Mouse (Mus musculus) v-Abl transformed pro-B cells (cell line): ENCODE measurements around the gene Atmin.

Experiments
- in situ Hi-C, 2 experiments: fragments of 400-800 bp; cut with MboI; formaldehyde crosslinking; loops; one replicate each; pipeline ENCODE4 v1.15.1; 2025; ENCODE audit not compliant: unreplicated experiment in 2 of 2

The Atmin gene

GRCm38 (mm10) chr8:116946268-116946838 lies 3.2 kb downstream of the Atmin start:
- in situ Hi-C loops: no loop called here

DNA sequence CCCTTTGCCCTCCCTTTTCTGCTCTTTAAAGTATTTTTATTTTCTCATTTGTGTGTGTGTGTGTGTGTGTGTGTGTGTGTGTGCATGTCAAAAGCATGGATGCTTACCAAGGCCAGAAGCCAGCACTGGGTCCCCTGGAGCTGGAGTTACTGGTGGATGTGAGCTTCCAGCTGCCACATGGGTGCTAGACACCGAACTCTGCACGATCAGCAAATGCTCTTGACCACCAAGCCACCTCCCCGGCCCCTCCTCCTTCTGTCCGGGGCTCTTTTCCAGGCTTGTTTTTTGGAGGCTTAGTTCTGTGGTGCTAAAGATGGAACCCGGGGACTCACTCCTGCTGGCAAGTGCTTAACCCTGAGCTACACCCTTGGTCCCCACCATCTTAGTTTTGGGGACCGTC lies 3.7 kb downstream of the Atmin start:
- in situ Hi-C loops: no loop called here

DNA sequence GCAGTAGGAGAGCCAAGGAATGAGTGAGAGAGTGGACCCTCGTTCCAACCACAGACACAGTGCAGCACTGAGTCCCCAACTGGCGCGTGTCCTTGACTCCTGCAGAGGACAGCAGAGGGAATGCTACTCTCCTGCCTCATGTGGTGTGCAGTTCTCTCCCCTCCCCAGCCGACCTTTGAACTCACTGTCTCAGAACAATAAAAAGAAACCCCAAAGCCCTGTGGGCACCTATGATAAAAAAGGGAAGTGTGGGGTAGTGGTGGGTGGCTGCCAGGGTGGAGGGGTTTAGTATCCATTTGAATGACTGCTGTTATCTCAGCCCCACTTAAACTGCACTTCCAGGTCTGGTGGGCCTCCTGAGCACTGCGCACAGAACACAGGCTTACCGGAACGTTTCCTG lies 4.4 kb downstream of the Atmin start:
- in situ Hi-C loops: no loop called here

DNA sequence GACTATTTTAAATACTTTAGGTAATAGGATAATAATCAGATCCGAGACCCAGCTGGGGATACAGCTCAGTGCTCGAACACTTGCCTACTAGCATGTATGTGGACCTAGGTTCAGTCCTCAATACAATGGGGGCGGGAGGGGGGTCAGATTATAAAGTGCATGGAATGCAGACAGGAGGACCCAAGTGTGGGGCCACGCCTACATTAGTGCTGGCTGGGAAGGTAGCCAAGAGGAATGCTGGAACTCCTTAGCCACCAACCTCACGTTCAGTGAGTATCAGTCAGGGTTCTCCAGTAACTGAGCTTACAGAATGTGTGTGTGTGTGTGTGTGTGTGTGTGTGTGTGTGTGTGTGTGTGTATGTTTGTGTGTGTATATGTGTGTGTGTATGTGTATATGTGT lies 8.2 kb downstream of the Atmin start:
- in situ Hi-C loops: no loop called here

DNA sequence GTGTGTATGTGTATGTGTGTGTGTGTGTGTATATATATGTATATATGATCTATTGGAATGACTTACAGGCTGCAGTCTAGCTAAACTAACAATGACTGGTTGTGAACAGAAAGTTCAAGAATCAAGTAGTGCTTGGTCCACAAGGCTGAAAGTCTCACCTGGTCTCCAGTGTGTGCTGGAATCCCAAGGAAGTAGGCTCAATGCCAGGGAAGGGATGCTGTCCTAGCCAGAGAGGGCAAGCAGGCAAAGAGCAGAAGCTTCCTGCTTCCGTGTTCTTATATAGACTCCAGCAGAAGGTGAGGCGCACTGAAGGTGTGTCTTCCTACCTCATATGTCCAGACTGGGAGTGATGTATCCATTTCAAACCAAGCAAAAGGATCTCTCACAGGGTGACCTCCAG lies 8.6 kb downstream of the Atmin start:
- in situ Hi-C loops: no loop called here

GRCm38 (mm10) chr8:116952428-116952827 lies 9.2 kb downstream of the Atmin start:
- in situ Hi-C loops: no loop called here

GRCm38 (mm10) chr8:116954415-116954814 lies 11.2 kb downstream of the Atmin start:
- in situ Hi-C loops: no loop called here

- in situ Hi-C loops: no loop called here
Measured at GRCm38 (mm10) chr8:116969531-116969930, 26.3 kb downstream of the Atmin start.

DNA sequence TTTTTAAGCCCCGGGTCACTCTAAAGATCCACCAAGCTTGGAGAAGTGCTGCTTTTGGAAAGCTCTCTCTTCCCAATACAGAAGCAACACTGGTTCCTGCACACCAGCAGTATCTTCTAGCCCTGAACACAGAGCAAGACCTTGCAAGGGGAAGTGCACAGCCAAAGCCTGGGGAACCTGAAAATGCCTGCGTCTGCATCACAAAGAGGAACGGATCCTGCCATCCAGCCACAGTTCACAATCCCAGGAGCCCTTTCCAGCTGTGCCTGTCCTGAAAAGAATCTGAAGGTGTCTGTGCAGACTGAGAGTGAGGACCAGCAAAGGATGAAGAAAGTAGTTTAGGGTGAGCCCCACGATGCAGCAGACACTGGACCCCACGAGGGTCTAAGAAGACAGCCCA lies 31.9 kb downstream of the Atmin start:
- in situ Hi-C loops: loop anchor here (5.0 to 25.0 kb wide), 2 partner anchors 33 to 113 kb away; partner anchors contain the start of gene Atmin (in 2 of the 2)

DNA sequence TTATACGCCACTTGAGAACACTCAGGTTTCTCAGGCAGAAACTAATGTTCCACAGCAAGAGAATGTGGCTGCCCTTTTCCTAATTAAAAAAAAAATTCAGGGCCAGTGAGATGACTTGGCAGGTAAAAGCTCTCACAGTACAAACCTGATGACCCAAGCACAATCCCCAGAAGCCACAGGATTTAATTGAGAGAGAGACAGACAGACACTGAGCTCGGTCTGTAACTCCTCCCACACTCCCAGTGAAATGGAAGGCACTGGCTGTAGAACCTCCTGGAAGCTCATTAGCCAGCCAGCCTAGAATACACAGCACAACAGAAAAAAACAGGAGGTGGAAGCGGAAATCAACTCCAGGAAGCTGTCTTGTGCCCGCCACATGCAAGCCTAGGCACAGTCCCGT lies 32.4 kb downstream of the Atmin start:
- in situ Hi-C loops: loop anchor here (5.0 to 25.0 kb wide), 2 partner anchors 33 to 113 kb away; partner anchors contain the start of gene Atmin (in 2 of the 2)

DNA sequence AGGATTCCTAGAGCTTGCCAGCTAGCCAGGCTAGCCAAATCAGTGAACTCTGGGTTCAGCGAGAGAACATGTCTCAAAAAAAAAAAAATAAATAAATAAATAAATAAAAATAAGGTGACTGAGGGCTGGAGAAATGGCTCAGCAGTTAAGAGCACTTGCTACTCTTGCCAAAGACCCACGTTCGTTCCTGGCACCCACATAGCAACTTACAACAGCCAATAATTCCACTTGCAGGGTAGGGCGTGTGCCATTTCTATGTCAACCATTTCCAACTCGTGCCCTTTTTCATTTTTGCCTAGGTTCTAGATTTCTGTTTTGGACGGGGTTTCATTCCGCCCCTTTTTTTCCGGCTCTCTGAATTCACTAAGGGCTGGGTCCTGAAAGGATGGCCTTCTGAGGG lies 34.9 kb downstream of the Atmin start:
- in situ Hi-C loops: loop anchor here (5.0 to 25.0 kb wide), 2 partner anchors 36 to 116 kb away; partner anchors contain the start of gene Atmin (in 2 of the 2)

- in situ Hi-C loops: loop anchor here (5.0 to 25.0 kb wide), 2 partner anchors 36 to 116 kb away; partner anchors contain the start of gene Atmin (in 2 of the 2)
Measured at GRCm38 (mm10) chr8:116978631-116979256, 35.6 kb downstream of the Atmin start, which contains the start of gene 1700030J22Rik. TSS of gene 1700030J22Rik (minus strand) at chr8:116978959.

DNA sequence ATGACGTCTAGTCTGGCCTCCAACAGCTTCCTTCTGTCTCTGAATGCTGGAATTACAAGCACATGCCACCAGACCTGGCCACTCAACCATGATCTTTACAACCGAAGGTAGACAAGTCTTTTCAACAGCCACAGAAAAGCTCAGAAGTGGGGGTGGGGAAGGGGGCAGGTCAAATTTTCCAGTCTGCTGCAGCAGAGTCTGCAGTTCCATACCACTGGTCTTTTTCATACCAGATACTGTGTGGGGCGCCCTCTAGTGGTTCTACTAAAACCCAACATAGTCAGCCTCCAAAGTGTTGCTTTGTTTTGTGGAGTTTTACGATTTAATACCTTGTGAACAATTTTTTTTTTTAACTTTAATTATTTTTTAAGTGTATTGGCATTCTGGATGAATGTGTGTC lies 36.9 kb downstream of the Atmin start:
- in situ Hi-C loops: loop anchor here (5.0 to 25.0 kb wide), 2 partner anchors 108 to 118 kb away; no protein-coding TSS in a partner anchor

- in situ Hi-C loops: loop anchor here (5.0 to 25.0 kb wide), 2 partner anchors 57 to 128 kb away; no protein-coding TSS in a partner anchor
Measured at GRCm38 (mm10) chr8:116989842-116990241, 46.6 kb downstream of the Atmin start.

DNA sequence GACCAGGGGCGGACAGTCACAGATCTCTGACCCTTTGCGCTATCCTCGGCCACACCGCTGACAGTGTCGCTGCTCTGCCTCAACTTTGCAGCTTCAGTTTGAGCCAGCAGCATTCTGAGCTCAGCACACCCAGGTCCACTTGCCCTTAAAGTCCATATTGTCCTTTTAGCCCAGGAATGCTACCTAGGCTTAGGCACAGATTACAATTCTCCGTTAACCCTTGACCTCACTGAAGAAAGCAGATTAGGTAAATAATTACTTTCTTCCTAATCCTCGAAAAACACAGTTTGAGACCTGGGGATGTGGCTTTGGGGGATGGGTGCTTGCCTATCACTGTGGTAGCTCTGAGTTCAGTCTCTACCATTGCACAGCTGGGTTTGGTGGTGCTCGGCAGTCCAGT lies 48.0 kb downstream of the Atmin start:
- in situ Hi-C loops: loop anchor here (5.0 to 25.0 kb wide), 2 partner anchors 56 to 129 kb away; no protein-coding TSS in a partner anchor

- in situ Hi-C loops: loop anchor here (5.0 to 25.0 kb wide), 2 partner anchors 55 to 130 kb away; no protein-coding TSS in a partner anchor
Measured at GRCm38 (mm10) chr8:116992176-116992971, 49.2 kb downstream of the Atmin start.

- in situ Hi-C loops: loop anchor here (5.0 to 25.0 kb wide), 2 partner anchors 54 to 131 kb away; no protein-coding TSS in a partner anchor
Measured at GRCm38 (mm10) chr8:116993095-116993867, 50.1 kb downstream of the Atmin start, which contains the start of gene Gcsh. TSS of gene Gcsh (minus strand) at chr8:116993537.

DNA sequence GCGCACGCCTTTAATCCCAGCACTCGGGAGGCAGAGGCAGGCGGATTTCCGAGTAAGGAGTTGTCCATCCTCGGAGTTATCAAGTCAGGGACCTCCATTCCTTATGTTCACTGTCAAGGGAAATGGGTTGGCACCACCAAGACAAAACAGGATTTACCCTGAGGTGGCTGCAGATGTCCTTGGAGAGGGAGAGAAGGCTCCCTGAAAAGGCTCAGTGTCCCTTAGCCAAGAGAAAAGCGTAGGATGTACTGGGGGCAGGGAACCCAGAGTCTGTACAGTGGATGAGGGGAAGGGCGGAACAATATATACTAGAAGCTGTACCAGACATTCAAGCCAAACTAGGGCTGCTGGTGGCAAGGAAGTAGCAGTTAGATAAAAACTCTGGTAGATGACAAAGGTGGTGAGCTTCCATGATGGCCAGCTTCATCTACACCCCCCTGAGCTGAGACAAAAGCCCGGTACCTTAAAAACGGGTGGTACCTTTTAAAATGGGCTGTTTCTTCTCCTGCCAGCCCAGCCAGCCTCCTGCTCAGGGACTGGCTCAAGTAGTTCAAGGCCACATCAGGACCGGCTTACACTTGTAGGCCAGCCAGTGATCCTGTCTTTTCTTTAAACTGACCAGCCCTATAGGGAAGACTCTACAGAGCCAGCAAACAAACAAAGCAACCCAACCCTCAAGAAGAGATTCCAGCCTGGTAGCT lies 51.0 kb downstream of the Atmin start:
- in situ Hi-C loops: loop anchor here (5.0 to 25.0 kb wide), 2 partner anchors 53 to 132 kb away; no protein-coding TSS in a partner anchor
